Mouse (Mus musculus) gastrocnemius, postnatal 4 days (tissue): ENCODE data around the gene Tha1. TPM values are rescaled to one million over a fixed set of nuclear protein-coding genes. Genes with fewer than 3 reads are reported as not detected.
A peak's percentile ranks its signal among the peaks of the same experiment; 100 is the strongest.

ENCODE experiments used
- DNase-seq, 2 experiments: peaks; one replicate each; pipeline ENCODE4 v3.0.0; 2021 to 2022; ENCODE audit warnings: low spot score in 2 of 2, mixed read lengths in 2 of 2
- total RNA-seq, 2 experiments: library from RNA; stranded (reverse); gene quantifications; 2 replicates each; pipeline ENCODE4 v1.2.3; 2021

Gene Tha1
- total RNA-seq, 2 experiments from 2014 or later, result 4.5 to 5.2 TPM

DNA sequence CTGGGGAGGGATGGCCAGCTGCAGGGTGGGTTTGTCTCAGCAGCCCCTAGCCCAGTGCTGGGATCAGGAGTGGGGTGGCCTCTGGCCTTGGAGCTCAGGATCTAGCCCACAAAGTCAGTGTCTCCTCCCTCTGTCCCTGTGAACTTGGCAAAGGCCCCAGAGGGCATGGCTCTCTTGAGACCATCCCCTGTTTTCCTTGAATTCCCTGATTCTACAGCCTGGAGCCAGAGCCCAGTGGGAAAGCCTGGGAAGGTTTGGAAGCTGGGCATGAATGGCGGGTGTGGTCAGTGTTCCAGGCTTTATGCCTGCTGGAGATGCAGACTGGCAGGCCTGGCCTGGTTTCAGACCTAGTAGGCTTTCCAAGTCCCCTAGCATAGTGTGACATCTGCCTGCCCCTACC is 8.9 kb upstream of the Tha1 start:
- DNase-seq, result no peak

DNA sequence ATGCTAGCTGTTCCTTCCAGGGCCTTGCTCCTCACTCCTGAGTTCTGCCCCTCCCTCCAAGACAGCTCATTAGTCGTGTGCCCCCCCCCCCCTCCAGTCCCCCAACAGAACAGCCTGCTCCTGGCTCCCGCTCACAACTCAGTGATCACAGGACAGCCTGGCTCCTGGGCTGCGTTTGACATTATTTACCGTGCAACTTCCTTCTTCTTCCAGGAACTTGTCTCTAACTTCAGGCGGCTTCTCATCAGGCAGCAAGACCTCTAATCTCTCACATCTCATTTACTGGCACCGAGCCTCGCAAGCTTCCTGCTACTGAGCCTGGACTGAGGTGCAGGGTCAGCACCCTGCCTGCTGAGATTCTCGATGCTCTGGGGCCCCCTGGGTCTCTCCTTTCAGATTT is 8.5 kb upstream of the Tha1 start:
- no peak for DNase-seq

DNA sequence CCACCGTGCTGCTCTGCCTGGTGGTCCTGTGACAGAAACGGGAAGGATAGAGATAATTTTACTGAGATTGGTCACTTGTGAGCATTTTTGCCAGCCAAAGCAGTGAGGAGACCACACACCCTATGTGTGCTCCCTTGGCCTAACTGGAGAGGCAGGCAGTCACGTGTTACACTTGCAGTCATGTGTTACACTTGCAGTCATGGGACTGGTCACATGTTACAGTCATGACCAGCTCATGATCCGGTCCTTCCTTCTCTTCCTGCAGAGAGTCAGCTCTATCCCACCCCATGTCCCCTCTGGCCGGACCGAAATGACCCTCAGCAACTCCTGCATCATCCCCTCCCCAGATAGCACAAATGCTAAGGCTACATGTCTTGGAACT is 7.7 kb upstream of the Tha1 start:
- no peak for DNase-seq

DNA sequence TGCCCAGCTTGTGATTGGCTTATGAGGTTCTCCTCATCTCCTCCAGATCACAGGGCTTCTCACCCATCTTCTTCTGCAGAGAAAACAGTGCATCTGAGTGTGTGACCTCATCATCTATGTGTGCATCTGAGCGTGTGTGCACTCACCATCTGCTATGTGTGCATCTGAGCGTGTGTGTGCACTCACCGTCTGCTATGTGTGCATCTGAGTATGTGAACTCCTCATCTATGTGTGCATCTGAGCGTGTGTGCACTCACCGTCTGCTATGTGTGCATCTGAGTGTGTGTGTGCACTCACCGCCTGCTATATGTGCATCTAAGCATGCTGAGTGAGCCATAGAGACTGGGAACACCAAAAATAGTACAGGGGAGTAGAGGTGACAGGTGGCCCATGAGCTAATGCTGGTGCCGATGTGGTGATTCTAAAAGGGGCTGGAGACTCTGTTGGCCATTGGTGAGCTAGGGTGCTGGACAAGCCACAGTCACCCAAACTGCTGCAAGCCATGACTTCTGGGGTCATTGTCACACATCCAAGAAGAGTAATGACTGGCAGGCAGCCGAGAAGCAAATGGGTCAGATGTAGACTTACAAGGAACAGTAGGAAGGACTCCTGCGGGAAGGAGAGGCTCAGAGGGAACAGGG is 7.2 kb upstream of the Tha1 start:
- DNase-seq, result no peak

DNA sequence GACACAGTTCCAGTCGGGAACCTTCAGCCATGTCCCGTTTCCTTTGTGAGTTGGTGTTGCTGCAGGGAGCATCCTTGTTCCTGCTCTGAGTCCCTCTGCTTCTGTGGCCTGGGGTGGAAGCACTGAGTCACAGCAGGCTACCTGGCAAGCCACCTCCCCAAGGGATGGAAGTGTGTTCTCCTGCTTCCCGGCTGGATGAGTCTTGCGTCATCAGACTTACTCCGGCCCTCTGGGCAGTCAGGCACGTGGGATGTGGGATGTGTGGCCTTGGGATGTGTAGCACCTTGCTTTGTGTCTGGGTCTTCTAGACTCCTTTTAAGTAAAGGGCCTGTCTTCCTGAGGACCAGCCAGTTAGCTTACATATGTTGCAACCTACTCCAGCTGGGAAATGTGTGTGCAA is 6.4 kb upstream of the Tha1 start:
- no peak for DNase-seq

DNA sequence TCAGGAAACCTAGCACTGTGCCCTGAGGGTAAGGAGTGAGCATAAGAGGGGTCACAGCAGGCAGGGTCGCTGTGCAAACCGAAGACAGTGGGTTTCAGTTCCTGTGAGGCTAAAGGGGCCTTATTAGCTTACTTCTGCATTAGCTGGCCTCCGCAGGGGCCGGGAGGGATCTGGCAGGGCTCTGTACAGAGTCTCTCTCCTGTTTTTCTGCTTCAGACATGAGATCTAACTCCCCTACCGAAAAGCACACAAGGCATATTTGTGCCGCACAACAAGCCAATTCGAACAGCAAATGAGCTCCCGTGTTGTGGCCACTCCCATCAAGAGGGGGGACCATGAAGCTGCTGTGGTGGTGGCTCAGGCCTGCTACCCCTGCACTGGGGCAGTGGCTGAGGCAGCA is 5.6 kb upstream of the Tha1 start:
- no peak for DNase-seq

DNA sequence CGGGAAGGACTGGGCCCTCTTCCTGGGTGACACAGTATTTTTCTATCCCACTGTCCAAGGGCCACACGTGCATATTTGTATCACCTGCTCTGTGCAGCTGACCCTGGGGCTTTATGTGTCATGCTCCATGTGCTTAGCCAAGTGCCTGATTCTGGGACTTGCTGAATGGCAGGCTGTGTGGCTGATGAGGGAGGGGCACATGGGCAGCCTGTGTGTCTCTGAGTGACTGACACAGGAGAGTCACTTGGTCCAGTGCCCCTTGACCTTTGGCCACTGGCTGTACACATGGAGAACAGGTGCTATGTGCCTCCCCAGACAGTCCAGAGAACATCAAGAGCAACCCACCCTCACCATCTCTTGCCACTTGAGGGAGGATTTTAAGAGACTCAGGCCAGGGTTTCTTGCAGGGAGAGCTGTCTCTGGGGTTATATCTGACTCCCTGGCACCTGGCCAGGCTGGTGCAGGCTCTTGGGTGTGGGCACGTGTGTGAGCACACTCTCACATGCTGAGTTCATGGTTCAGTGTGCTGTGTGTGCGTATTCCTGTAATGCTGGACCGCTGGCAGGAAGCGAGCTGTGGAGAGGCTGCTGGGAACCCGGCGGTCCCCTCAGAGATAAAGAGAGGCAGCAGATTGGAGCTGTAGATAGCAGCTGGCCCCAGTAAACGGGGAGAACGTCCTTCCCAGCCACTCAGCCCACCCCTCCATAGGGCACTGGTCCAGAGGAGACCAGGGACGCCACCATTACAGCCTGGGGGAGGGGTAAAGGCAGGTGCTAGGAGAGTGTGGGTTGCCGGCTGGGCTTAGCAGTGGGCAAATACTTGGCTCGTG is 4.8 kb upstream of the Tha1 start:
- peak in 1 of 2 experiments; percentile 47 for DNase-seq

DNA sequence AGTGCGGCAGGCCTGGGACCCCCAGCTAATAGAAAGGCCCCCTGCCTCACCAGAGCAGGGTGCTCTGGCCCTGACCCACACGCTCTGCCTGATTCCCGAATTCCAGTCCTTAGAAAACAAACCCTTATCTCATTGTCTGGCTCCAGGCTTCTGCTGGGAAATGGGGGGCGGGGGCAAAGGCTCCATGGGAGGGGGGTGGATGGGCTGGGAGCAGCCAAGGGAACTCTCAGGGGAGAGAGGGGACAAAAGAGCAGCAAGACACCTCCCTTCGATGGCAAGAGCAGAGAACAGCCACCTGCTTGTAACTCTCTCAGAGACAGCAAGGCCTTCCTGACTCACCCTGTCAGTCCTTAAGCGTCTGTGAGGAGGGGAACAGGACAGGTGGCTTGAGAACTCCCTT is 2.4 kb upstream of the Tha1 start:
- no peak for DNase-seq

DNA sequence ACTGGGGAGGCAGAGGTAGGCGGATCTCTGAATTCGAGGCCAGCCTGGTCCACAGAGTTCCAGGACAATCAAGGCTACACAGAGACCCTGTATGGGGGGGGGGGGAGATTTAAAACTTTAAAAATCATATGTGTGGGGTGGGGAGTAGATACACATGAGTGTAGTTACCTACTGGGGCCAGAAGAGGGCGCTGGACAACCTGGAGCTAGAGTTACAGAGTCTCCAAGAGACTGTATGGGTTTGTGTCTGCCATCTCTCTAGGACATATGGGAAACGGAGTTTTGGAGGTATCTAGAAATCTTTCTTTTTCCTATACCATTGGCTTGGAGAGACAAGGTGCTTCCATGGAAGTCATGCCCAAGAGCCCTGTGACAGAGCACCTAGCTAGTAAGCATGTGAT is 1.1 kb upstream of the Tha1 start:
- DNase-seq, result no peak

DNA sequence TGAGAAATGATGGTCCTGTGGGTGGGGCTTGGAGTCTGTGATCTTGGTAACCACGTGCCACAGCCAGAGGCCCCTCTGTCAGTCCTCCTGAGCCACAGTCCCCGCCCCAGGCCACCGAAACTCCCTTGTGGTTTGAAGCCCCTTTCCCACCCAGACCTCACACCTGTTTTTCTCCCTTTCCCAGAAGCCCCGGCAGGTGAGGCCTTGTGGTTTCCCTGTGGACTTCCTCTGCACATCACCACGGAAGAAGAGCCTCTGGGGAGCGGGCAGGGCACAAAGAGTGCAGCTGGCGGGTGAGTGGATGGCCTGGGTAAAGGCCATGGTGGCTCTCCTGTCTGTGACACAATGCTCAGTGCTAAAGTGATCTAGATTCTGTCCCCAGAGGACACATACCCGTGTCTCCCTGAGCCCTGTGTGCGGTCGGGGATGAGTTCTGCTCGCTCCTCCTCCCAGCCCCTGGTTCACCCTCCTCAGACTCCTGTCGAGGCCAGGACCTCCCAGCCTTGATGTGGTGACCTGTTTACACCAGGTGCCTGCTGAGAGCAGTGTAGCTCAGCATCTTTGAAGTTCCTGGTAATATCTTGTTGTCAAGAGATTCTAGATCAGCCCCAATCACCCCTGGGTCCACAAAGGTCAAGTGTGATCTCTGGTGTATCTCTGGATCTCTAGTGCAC is 1.2 kb downstream of the Tha1 start:
- DNase-seq, result no peak

DNA sequence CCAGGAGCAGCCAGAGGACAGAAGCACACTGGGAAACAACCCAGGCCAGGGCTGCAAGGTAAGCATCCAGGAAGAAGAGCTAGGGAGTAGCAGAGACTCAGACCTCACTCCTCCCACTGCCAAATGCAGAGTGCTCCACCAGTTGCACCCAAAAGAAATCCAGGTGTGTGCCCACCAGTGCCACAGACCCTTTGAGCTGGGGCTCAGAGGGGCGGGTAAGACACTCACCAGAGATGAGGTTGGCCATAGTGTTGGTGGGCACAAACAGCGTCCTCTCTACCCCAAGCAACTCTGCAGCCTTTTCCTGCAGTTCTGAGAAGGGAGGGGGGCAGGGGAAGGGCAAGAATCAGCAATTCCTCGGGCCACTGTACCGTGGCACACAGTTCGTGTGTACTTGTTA is 1.9 kb downstream of the Tha1 start:
- no peak for DNase-seq

DNA sequence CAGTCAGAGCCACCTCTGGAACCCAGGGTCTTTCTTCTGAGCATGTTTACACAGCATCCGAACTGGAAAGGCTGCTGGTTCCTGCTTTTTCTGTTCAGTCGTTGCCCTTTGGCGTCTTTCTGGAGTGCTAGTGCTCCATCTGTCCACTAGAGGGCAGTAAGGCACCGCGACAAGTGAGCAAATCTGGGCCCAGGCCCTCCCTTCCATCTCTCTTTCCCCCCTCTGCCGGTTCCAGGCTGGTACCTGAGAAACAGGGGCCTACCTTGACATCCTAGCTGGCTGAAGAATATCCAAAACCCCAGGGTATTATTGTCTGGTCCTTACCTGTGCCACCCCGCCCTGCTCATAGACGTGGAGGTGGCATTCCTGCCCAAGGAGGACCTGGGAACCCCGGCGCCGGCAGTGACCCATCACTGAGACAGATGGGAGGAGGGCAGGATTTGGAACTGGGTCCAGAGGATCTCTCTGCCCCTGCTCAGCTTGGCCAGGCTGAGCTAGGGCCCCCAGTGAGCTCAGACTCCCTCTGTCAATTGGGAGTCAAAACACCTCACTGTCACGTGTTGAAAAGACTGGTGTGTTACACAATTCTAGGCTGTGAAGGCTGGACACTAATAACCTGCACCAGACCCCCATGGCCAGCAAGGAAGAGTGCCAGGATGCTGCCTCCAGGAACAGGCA is 2.5 kb downstream of the Tha1 start:
- DNase-seq, result peak; percentile 58 to 69

DNA sequence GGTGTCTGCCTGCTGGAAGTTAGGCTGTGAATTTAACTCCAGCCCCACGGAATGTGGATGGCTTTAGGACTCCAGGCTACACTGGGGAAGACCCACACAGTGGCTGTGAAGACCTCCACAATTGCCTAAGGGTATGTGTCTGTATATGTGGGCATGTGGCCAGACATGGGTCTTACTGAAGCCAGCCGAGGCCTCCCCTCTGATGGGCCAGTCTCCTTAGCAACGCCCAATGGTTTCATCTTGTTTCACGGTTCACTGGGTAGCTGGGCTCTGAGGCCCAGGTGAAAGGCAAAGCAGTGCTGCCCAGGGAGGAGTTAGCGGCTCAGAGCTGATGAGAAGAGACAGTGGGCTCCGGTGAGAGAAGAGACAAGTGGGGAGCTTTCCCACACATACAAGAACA is 7.3 kb downstream of the Tha1 start:
- no peak for DNase-seq

DNA sequence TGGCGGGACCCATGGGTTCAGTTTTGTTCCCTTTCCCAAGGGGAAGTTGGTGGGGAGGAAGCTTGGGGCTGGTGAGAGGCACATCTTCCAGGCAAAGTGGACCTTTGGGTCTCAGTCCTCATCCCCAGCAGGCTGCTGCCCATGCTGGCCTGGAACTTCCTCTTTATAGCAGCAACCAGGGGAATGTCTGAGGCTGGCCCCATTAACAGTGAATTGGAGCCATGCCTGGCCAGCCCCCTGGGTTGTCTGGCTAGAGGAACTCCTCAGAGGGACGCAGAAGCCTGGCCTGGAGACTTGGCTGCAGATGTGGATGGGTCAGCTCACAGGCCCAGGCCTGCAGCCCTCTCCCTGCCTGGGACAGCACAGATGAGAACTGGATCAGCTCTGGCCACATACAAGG is 8.5 kb downstream of the Tha1 start:
- DNase-seq, result no peak

DNA sequence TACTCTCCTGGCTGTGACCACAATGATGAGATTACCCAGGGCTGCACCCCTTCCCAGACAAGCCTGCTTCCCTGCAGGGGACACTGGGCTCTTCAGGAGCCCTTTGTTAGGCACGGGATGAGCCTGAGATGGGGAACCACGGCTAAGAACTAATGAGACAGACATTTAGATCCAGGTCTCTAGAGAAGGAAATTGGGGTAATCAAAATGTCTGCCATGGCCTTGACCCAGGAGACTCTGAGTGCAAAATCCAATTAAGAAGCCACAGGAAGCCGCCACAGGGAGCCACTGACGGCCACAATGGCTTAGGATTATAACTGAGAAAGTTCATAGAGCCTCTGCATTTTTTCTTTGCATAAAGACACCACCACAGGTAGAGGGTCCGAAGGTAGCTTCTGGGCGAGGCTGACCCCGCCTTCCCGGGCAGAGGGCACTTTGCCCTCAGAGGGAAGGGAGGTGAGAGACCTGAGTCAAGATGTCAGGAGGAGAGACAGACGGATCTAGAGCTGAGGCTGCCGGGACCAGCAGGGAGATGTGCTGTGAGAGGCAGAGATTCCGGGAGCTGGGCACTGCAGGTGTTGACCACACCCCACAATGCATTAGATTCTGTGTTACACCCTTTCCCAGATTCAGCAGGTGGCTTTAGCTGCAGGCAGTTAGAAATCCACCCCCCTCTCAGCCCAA is 10.0 kb downstream of the Tha1 start:
- no peak for DNase-seq

DNA sequence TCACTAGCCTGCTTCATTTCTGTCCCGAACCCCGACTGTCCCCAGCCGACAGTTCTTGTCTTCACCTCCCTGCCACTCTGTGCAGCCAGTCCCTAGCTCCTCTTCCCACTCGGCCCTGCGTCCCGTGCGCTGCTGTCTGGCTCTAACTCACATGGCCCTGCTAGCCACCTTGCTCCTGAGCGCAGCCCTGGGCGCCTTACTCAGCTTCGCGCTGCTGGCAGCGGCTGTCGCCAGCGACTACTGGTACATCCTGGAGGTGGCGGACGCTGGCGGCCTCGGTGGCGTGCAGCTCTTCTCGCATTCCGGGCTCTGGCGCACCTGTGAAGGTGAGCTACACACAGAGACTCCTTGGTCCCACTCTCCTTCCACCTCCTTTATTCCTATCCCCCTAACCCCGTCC is 12.7 kb downstream of the Tha1 start, which contains the start of gene Tmem235:
Gene Tmem235 (plus strand): TSS at position 152 of the 400 bp plus-strand sequence.
- no peak for DNase-seq

DNA sequence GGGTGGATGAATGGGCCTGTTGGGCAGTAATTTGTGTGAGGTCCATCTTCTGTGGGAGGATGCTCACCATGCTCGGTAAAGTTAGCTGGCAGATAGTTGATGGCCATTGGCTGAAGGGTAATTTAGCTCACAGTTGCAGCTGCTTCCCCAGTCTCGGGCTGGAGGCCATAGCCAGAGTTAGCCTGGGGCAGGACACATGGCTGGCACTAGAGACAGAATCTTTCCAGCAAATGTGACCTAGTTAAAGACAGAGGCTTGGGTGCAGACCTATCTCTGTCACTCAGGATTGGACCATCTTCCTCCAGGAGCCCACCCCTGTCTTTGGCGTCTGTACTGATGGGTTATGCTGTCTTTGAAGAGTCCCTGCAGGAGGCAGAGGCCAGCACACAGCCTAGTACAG is 14.9 kb downstream of the Tha1 start:
- no peak for DNase-seq

DNA sequence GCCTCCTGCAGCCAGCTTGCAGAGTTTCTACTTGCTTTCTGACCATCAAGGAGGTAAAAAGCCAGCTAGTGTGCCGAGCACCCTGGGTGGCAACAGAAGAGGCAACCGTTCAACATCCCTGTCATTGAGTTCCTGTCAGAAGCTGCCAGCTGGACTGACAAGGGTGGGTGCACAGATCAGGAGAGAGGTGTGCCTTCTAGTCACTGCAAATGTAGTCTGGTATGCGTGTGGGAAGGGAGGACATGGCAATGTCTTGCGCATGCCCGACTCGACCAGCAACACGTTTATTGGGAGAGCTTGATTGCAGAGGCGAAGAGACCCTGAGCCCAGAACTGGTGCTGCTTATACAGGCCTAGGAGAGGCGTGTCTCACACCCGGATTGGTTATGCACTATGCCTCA is 15.8 kb downstream of the Tha1 start:
- DNase-seq, result no peak

DNA sequence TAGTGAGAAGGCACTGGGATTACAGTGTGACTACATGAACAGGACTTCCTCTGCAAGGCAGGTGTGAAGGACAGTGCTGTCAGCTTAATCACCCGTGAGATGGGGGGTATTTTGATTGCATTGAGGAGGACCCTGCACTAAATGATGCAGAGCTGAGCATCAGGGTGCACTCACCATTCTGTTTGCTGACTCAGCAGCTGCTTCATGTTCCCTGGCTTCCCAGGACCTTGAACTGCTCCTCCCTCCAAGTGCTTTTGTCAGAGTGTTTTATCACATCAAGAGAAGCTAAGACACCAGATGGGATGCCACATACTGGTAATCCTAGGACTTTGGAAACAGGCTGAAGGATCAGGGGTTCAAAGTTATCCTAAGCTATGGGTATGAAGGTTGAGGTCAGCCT is 17.3 kb downstream of the Tha1 start:
- DNase-seq, result no peak

DNA sequence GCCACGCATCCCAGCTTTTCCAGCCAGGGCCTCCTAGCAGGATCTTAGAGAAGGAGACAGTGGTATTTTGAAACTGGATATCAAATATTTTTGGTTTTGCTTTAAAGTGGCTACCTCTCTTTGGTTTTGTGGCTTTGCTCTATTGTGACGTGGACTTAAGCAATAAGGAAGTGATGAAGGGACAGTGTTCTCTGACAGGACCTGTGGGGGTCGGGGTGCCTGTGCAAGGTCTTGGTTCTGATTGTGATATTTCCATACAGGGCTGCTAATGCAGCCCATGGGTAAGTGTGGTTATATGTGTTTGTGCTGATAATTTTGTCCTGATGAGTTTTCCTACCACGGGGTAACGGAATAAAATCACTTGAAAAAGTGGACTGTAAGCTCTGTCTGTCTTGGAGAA is 17.9 kb downstream of the Tha1 start:
- no peak for DNase-seq

DNA sequence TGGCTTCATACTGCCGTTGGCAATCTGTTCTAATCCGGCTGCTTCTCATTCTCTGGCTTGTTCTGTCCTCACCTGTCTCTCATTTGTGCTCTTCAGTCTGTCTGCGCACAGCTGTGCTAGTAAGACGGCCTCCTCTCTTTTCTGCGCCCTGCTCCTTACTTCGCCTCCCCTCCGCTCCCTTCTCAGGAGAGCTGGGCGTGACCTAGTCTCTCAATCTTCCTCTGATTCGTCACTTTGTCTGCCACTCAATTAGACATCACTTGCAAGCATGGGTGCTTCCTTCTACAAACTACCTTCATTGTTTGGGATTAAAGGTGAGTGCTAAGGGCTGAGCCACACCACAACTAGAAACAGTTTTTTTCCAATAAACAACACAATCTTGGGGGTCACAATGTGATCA is 19.0 kb downstream of the Tha1 start:
- DNase-seq, result no peak
